Mouse (Mus musculus): ENCODE data around the gene M1ap. TPM values are rescaled to one million over a fixed set of nuclear protein-coding genes. Genes with fewer than 3 reads are reported as not detected.

Gene M1ap
- polyA plus RNA-seq, 1 experiment from 2014 or later, result 0.16 TPM

Small RNAs within 50 kb of the gene (microRNA-seq; reads per million reads assigned to microRNA genes)
- gene Mir7040, result not detected

Other genes starting within 250 kb of the M1ap start
- gene Pole4, start 241.5 kb upstream of the M1ap start, polyA plus RNA-seq (2014; fragmentation: Nextera tagmentation; extraction: Ambion mirVana), result 145 and 157 TPM in 2 replicates
- 2.4 and 3.4 TPM in 2 replicates for gene Hk2, start 172.4 kb upstream of the M1ap start, polyA plus RNA-seq (2014; fragmentation: Nextera tagmentation; extraction: Ambion mirVana)
- 14.0 and 14.4 TPM in 2 replicates for gene Sema4f, start 7.1 kb upstream of the M1ap start, polyA plus RNA-seq (2014; fragmentation: Nextera tagmentation; extraction: Ambion mirVana)
- 1.2 and 2.2 TPM in 2 replicates for gene Dok1, start 86.6 kb downstream of the M1ap start, polyA plus RNA-seq (2014; fragmentation: Nextera tagmentation; extraction: Ambion mirVana)
- gene Loxl3, start 87.3 kb downstream of the M1ap start, polyA plus RNA-seq (2014; fragmentation: Nextera tagmentation; extraction: Ambion mirVana), result 3.5 and 4.9 TPM in 2 replicates
- 109 and 111 TPM in 2 replicates for gene Aup1, start 107.6 kb downstream of the M1ap start, polyA plus RNA-seq (2014; fragmentation: Nextera tagmentation; extraction: Ambion mirVana)
- 40.4 and 42.9 TPM in 2 replicates for gene Htra2, start 108.4 kb downstream of the M1ap start, polyA plus RNA-seq (2014; fragmentation: Nextera tagmentation; extraction: Ambion mirVana)
- gene Dqx1, start 110.9 kb downstream of the M1ap start, polyA plus RNA-seq (2014; fragmentation: Nextera tagmentation; extraction: Ambion mirVana), result 0.29 TPM in 2 replicates
- 0.22 TPM in 1 of 2 replicates, not detected in the other for gene Tlx2, start 123.4 kb downstream of the M1ap start, polyA plus RNA-seq (2014; fragmentation: Nextera tagmentation; extraction: Ambion mirVana)
- 36.3 and 36.7 TPM in 2 replicates for gene Pcgf1, start 131.0 kb downstream of the M1ap start, polyA plus RNA-seq (2014; fragmentation: Nextera tagmentation; extraction: Ambion mirVana)
- gene Lbx2, start 139.5 kb downstream of the M1ap start, polyA plus RNA-seq (2014; fragmentation: Nextera tagmentation; extraction: Ambion mirVana), result not detected in 2 replicates
- 3.5 and 4.2 TPM in 2 replicates for gene Ccdc142, start 154.7 kb downstream of the M1ap start, polyA plus RNA-seq (2014; fragmentation: Nextera tagmentation; extraction: Ambion mirVana)
- gene Gm42688, start 154.7 kb downstream of the M1ap start, polyA plus RNA-seq (2014; fragmentation: Nextera tagmentation; extraction: Ambion mirVana), result 4.9 and 5.3 TPM in 2 replicates
- gene Mrpl53, start 162.1 kb downstream of the M1ap start, polyA plus RNA-seq (2014; fragmentation: Nextera tagmentation; extraction: Ambion mirVana), result 110 and 129 TPM in 2 replicates
- gene Mogs, start 168.6 kb downstream of the M1ap start, polyA plus RNA-seq (2014; fragmentation: Nextera tagmentation; extraction: Ambion mirVana), result 23.9 and 24.0 TPM in 2 replicates
- 114 and 134 TPM in 2 replicates for gene Wbp1, start 174.7 kb downstream of the M1ap start, polyA plus RNA-seq (2014; fragmentation: Nextera tagmentation; extraction: Ambion mirVana)
- 15.4 and 15.8 TPM in 2 replicates for gene Ino80b, start 178.5 kb downstream of the M1ap start, polyA plus RNA-seq (2014; fragmentation: Nextera tagmentation; extraction: Ambion mirVana)
- gene Rtkn, start 188.6 kb downstream of the M1ap start, polyA plus RNA-seq (2014; fragmentation: Nextera tagmentation; extraction: Ambion mirVana), result 8.9 and 9.8 TPM in 2 replicates
- 17.8 and 18.0 TPM in 2 replicates for gene Wdr54, start 209.5 kb downstream of the M1ap start, polyA plus RNA-seq (2014; fragmentation: Nextera tagmentation; extraction: Ambion mirVana)
- gene 1700003E16Rik, start 209.5 kb downstream of the M1ap start, polyA plus RNA-seq (2014; fragmentation: Nextera tagmentation; extraction: Ambion mirVana), result 7.1 and 7.5 TPM in 2 replicates
- gene Dctn1, start 219.0 kb downstream of the M1ap start, polyA plus RNA-seq (2014; fragmentation: Nextera tagmentation; extraction: Ambion mirVana), result 147 and 155 TPM in 2 replicates